Mouse (Mus musculus) cerebellum, adult 9-10 months (tissue): Measurements from ENCODE around the gene Gm49510.

Source experiments
- DNase-seq: peaks from one replicate; pipeline ENCODE4 v3.0.0; 2022

The Gm49510 gene

DNA sequence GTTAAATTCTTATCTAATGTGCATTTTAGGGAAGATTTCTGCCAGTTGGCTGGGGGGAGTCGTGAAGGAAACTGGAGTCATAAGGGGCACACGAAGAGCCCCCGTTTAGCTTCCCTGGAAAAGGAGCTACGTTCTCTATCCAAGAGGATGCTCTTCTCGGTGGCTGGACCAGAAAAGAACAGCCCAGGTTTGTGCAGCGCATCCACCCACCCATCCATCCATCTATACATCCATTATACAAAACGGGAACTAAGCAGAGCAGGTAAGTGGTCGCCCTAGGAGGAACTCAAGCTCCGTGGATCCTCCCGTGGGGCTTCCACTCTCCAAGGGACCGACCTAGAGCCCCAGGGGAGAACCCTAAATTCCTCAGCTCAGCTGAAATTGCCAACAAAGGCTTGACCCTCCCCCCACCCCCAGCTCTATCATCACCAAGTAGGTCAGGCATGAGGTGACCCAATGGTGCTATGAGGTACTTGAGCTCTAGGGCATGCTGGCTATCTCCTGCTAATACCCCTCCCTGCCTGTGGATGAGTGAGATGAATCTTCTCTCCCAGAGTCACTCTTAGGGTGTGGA lies 48.8 kb downstream of the Gm49510 start:
- DNase-seq, result no peak

DNA sequence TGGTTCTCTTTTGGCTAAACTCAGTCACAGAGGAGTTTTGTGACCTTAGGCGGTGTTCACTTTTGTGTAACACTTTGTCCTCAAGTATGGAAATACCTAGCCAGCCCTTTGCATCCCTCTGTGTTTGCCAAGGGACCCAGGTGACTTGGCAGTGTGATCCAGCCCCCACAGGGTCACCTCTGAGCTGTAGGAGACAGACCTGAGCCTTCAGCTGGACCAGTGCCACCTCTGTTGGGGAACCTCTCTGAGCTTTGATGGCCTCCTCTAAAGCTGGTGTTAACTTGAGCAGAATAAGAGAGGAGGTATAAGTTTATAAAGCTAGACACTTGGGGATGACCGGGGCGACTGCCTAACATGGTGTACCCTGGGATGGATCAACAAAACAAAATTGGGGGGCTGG lies 49.4 kb downstream of the Gm49510 start:
- peak; percentile 69 for DNase-seq

DNA sequence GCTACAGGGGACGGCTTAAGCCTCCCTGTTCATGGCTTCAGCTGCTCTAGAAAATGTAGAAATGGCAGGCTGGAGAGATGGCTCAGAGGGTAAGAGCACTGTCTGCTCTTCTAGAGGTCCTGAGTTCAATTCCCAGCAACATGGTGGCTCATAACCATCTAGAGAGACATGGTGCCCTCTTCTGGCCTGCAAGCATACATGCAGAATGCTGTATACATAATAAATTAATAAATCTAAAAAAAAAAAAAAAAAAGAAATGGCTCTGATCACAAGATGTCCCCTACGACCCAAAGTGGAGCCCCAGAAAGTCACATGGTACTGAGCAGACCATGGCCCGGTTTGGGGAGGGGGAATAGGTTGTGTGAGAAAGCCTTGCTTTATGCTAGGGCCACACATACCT lies 56.2 kb downstream of the Gm49510 start:
- DNase-seq, result no peak

DNA sequence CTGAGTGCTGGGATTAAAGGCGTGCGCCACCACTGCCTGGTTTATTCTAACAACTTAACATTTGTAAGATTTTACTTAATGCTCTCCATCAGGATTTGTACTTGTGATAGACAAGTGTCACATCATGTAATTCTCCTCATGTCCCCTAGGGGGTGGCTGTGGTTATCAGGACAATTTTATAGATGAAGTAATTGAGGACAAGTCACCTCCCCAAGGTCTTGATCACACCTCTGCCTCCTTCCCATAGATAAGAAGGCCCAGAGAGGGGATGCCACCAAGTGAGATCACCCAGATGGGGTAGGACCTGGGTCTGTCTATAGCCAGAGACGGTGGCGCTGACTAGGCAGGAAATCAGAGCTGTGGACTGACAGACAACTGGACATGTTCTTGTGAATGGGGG lies 56.9 kb downstream of the Gm49510 start:
- DNase-seq, result peak; percentile 71

DNA sequence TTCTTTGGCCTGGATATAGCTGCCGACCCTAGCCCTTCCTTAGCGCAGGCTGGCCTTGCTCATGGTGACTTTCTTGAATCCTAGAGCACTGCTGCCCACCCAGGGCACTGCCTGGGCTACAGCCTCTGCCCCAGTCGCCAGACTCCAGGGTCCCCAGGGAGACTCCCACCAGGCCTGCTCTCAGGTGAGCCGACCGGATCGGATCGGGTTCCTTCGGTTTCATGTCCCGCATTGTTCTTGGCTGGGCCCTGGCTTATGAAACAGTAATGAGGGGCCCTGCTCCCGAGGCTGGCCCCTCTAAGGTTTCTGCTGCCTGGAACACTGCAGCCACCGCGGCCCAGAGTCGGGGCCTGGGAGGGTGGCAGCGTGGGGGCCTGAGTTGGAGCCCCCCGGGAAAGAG lies 57.6 kb downstream of the Gm49510 start:
- no peak for DNase-seq

DNA sequence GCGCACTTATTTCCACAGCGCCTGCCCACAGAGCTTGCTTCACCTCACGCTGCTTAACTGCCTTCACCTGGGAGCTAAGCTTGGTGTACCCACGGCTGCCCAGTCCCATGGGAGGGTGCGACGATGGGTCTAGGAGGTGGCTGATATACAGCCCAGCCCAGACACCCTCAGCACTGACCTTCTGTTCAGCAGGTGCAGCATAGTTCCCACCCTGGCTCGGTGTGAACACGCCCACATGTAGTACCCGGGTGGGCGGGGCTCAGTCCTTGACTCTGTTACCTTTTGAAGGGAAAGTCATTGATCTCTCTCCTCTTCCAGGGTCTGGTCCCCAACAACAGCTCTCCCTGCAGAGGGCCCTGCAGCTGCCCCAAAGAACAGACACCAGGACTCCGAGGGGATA lies 60.1 kb downstream of the Gm49510 start:
- DNase-seq, result no peak

DNA sequence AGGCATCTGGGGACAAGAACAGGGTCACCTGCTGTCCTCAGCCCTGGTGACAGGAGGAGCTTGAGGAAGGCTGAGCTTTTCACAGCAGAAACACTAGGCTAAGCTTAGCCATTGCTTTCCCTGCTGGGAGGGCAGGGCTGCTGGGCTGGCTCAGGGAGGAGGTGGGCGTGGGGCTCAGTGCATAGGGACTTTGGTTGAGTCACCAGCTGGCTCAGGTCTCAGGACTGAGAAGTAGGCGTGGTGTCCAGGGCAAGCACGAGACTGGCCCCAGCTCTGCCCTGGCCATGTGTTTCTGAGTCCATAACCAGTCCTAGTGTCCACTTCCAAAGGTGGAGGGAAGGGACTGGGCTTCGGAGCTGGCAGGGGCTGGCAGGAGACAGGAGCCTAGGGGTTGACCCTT lies 60.6 kb downstream of the Gm49510 start:
- no peak for DNase-seq

DNA sequence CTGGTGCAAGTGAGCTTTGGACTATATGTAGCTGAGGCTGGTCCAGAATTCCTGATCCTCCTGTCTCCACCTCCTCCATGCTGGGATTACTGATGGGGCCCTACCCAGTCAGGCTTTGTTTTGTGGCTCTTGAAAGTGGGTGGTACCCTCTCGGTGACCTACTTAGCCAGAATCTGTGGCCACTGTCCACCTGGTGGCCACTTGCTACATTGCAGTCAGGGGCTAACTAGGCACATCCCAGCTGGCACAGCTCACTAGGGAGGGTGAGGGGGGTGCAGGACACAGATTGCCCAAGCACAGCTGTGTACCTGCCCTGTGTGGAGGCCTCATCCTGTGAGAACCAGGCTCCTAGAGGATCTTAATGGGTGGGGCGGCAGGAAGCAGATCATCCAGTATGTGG lies 63.4 kb downstream of the Gm49510 start:
- DNase-seq, result peak; percentile 89
